Mouse (Mus musculus) intestine, embryonic 16.5 days (tissue): ENCODE measurements around the gene Lnpep. TPM values are rescaled to one million over a fixed set of nuclear protein-coding genes. Genes with fewer than 3 reads are reported as not detected.
"Not testable (repeated sequence)": the region's sequence is repeated elsewhere in the genome, so short reads cannot be mapped to it uniquely, and the experiment has no call there.

Experiments used
- ATAC-seq: fragments of 200-750 bp; cut with Nextera tagmentation; 2 replicates; pipeline ENCODE4 v1.8.0; 2017; ENCODE audit warnings: moderate TSS enrichment, moderate library complexity
- H3K27ac ChIP-seq: fragments of 300-500 bp; sonication (generic); 2 replicates; pipeline ENCODE4 v1.5.1; 2014; ENCODE audit warnings: mild to moderate bottlenecking, low read length
- H3K27me3 ChIP-seq: fragments of 300-500 bp; sonication (generic); replicated peaks from 2 replicates; pipeline ENCODE4 v1.6.1; 2014; ENCODE audit warnings: low read length, control low read depth, mixed read lengths; ENCODE audit not compliant: control insufficient read depth, insufficient read depth
- H3K36me3 ChIP-seq: fragments of 300-500 bp; sonication (generic); 2 replicates; pipeline ENCODE4 v1.6.1; 2014; ENCODE audit warnings: low read length, control low read depth; ENCODE audit not compliant: control insufficient read depth, insufficient read depth
- H3K4me1 ChIP-seq: fragments of 300-500 bp; sonication (generic); 2 replicates; pipeline ENCODE4 v1.6.1; 2014; ENCODE audit warnings: low read length, control low read depth, mixed read lengths; ENCODE audit not compliant: control insufficient read depth, insufficient read depth
- H3K4me2 ChIP-seq: fragments of 300-500 bp; sonication (generic); 2 replicates; pipeline ENCODE4 v1.6.1; 2014; ENCODE audit warnings: low read depth, low read length, control low read depth
- H3K4me3 ChIP-seq: fragments of 300-500 bp; sonication (generic); 2 replicates; pipeline ENCODE4 v1.5.1; 2014; ENCODE audit warnings: mild to moderate bottlenecking, low read length
- H3K9ac ChIP-seq: fragments of 300-500 bp; sonication (generic); 2 replicates; pipeline ENCODE4 v1.6.1; 2014; ENCODE audit warnings: low read depth, low read length
- H3K9me3 ChIP-seq: fragments of 300-500 bp; sonication (generic); 2 replicates; pipeline ENCODE4 v1.6.1; 2016; ENCODE audit warnings: low read length, control low read depth; ENCODE audit not compliant: control insufficient read depth
- WGBS: fragments of 180-500 bp; shearing (Covaris S2); extraction: QIAGEN DNeasy Blood & Tissue Kit; methylation state at CpG from one replicate; pipeline ENCODE4 v1.1.7; 2014; 5-methylcytosine and 5-hydroxymethylcytosine counted together
- polyA plus RNA-seq: library from polyadenylated mRNA; unstranded; fragments of >200 nt; fragmentation: Nextera tagmentation; extraction: Ambion mirVana; gene quantifications from 2 replicates; pipeline ENCODE4 v1.2.1, GENCODE M21; 2015

Gene Lnpep
- polyA plus RNA-seq, 1 experiment from 2014 or later, result 6.2 TPM

GRCm38 (mm10) chr17:17628237-17628879 is 3.5 kb upstream of the Lnpep start:
- not testable (repeated sequence) for H3K27me3 ChIP-seq, H3K27ac ChIP-seq, H3K4me3 ChIP-seq, H3K9me3 ChIP-seq, ATAC-seq, H3K4me1 ChIP-seq, H3K36me3 ChIP-seq, H3K4me2 ChIP-seq, H3K9ac ChIP-seq
- WGBS, result 92% methylated on average over 7 of the region's 7 CpGs

DNA sequence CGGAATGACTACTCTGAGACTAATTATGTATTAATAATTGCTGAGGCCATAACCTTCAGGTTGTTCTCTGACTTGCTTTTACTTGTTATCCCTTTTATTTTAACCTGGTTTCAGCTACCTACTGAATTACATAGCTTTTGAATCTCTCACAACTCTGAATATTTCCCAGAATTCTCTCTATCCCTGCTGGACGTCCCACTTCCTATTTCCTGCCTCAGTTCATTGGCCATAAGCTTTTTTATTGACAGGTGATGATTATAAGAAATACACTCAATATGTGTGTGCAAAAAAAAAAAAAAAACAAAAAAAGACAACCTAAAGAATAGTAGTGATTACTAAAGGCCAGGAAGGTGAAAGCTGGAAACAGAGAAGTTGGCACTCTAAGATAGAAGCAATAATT is 2.7 kb upstream of the Lnpep start:
- H3K4me2 ChIP-seq, result no peak overlapping the region

DNA sequence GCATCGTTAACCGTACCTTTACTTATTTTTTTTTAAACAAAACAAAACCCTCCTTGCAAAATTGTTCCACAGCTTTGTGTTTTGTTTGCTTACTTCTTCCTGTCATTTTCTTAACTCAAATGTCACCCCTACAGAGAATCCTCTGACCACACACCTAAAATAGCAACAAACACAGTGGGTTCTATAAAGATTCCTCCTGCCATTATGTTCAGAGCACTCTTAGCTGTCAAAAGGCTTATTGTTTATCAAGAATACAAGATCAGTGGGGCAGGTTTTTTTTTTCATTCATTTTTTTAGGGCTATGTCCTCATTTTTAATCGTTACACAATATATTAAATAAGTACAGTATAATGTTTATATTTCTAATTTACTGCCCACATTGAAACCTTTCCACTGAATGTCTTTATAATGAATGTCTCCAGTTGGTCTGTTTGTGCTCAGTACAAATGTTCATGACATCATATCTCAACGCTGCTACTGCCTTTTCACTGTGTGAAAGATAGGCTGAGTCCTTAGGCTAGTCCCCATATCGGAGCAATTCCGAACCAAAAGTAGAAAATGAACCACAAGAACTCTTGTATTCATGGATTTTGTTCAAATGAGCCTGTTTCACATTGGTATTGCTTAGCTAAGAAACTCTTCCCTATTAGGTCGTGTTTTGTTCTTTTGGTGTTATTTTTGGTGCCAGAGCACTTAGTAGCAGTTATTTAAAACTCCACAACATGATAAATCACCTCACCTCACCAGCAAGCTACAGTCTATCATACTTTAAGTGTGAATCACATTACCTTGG is 1.2 kb upstream of the Lnpep start:
- no peaks in the 10 kb centered on the region for H3K36me3 ChIP-seq
- H3K4me2 ChIP-seq, result peak overlapping the region; percentile 82
- 38% methylated on average over 7 of the region's 7 CpGs for WGBS
- H3K4me1 ChIP-seq, result peaks cover 7% of the 10 kb centered on the region; the same call in 1 of the 2 replicates
- H3K27me3 ChIP-seq, result no peaks in the 10 kb centered on the region
- no peak for ATAC-seq
- H3K9me3 ChIP-seq, result no peaks in the 10 kb centered on the region
- H3K9ac ChIP-seq, result peak overlapping the region; percentile 80
- H3K27ac ChIP-seq, result peak overlapping the region; percentile 99
- peak overlapping the region; percentile 67 for H3K4me3 ChIP-seq

More for the DNA sequence above, 2.7 kb upstream of the Lnpep start:
- Histone ChIP-seq H3K4me1 (peaks cover 7% of the 10 kb centered on the region; the same call in 1 of the 2 replicates), H3K4me3 (no peak overlapping the region), H3K27ac (no peak overlapping the region), H3K27me3 (no peaks in the 10 kb centered on the region), H3K36me3 (no peaks in the 10 kb centered on the region), H3K9me3 (no peaks in the 10 kb centered on the region), H3K9ac (no peak overlapping the region)
- ATAC-seq, result no peak
- WGBS, result 93% methylated on average over 2 of the region's 2 CpGs

GRCm38 (mm10) chr17:17624421-17624956 is 361 bp downstream of the Lnpep start:
- no peaks in the 10 kb centered on the region for H3K9me3 ChIP-seq
- peak overlapping the region; percentile 80 for H3K9ac ChIP-seq
- H3K4me2 ChIP-seq, result peak overlapping the region; percentile 82
- peak overlapping the region; percentile 99 for H3K27ac ChIP-seq
- H3K27me3 ChIP-seq, result no peaks in the 10 kb centered on the region
- ATAC-seq, result peak; percentile 98
- H3K4me3 ChIP-seq, result peak overlapping the region; percentile 67
- no peaks in the 10 kb centered on the region for H3K36me3 ChIP-seq
- peaks cover 7% of the 10 kb centered on the region; the same call in 1 of the 2 replicates for H3K4me1 ChIP-seq
- 0% methylated on average over 48 of the region's 51 CpGs for WGBS

GRCm38 (mm10) chr17:17623890-17624420 is 895 bp downstream of the Lnpep start:
- H3K4me1 ChIP-seq, result peaks cover 7% of the 10 kb centered on the region; the same call in 1 of the 2 replicates
- 0% methylated on average over 41 of the region's 42 CpGs for WGBS
- H3K4me2 ChIP-seq, result peak overlapping the region; percentile 82
- no peaks in the 10 kb centered on the region for H3K27me3 ChIP-seq
- H3K4me3 ChIP-seq, result peak overlapping the region; percentile 67
- peak overlapping the region; percentile 99 for H3K27ac ChIP-seq
- H3K9ac ChIP-seq, result peak overlapping the region; percentile 80
- H3K9me3 ChIP-seq, result no peaks in the 10 kb centered on the region
- H3K36me3 ChIP-seq, result no peaks in the 10 kb centered on the region
- ATAC-seq, result peak; percentile 29

DNA sequence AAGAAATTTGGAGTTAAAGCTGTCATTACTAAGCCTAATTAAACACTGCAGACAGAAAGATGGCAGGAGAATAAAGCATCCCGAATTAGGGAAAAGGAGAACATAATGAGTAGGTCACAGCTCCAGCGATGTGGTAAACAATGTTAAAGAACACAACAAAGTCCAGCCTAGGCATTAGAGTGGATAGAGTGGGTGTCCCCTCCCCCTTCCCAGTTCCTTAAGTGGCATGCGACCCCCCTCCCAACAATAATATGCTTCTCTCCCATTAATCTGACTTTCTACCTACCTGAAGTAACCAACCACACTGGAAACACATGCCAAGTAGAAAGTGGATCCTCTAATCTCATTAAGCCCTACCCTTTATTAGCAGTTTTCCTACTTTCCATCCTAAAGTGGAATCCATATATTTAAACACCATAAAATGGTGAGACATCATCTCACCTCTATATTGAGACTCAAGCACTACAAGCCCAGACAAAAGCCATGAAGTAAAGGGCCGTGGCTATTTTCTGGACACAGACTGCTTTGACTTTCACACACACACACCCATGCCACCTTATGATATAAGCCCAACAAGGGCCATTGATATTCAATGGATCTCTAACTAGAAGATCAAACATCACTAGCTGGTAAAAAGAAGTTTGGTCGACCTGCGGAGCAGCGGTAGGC is 1.5 kb downstream of the Lnpep start:
- Histone ChIP-seq H3K4me2 (peak overlapping the region; percentile 82), H3K4me3 (peak overlapping the region; percentile 67), H3K27me3 (no peaks in the 10 kb centered on the region), H3K36me3 (no peaks in the 10 kb centered on the region), H3K4me1 (peaks cover 7% of the 10 kb centered on the region; the same call in 1 of the 2 replicates), H3K27ac (peak overlapping the region; percentile 99), H3K9ac (peak overlapping the region; percentile 80), H3K9me3 (no peaks in the 10 kb centered on the region)
- ATAC-seq, result no peak
- 10% methylated on average over 7 of the region's 7 CpGs for WGBS

GRCm38 (mm10) chr17:17622576-17622975 is 2.3 kb downstream of the Lnpep start:
- WGBS, result 98% methylated on average over 1 of the region's 1 CpGs
- Histone ChIP-seq H3K9me3 (no peaks in the 10 kb centered on the region), H3K36me3 (no peaks in the 10 kb centered on the region), H3K4me3 (no peak overlapping the region), H3K27ac (no peak overlapping the region), H3K4me1 (peaks cover 9% of the 10 kb centered on the region; the same call in 1 of the 2 replicates), H3K4me2 (no peak overlapping the region), H3K27me3 (no peaks in the 10 kb centered on the region), H3K9ac (no peak overlapping the region)
- ATAC-seq, result no peak

DNA sequence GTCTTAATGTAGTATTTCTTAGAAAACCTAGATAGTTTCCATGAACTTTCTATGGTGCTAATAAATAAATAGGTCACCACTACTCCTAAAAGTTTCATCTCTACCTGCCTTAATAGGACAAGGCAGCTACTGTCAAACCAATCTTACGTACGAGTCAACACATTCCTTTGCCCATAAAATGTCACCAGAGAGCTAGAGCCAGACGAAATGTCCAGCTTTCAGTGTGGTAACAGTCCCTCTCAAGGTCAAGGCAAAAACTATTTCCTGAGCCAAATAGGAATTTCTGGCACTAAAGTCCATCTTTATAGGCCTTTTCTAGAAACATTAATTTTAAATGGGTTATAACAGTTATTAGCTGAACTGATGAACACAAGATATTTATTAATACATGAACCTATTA is 3.3 kb downstream of the Lnpep start:
- Histone ChIP-seq H3K27me3 (no peaks in the 10 kb centered on the region), H3K4me3 (no peak overlapping the region), H3K9ac (no peak overlapping the region), H3K4me1 (peaks cover 9% of the 10 kb centered on the region; the same call in 1 of the 2 replicates), H3K27ac (no peak overlapping the region), H3K4me2 (no peak overlapping the region), H3K9me3 (no peaks in the 10 kb centered on the region), H3K36me3 (no peaks in the 10 kb centered on the region)
- no peak for ATAC-seq
- 68% methylated on average over 3 of the region's 3 CpGs for WGBS

GRCm38 (mm10) chr17:17618463-17618862 is 6.4 kb downstream of the Lnpep start:
- Histone ChIP-seq H3K4me2 (no peak overlapping the region), H3K36me3 (no peaks in the 10 kb centered on the region), H3K4me3 (no peak overlapping the region), H3K27ac (no peak overlapping the region), H3K9me3 (no peaks in the 10 kb centered on the region), H3K27me3 (no peaks in the 10 kb centered on the region), H3K4me1 (0 out of 2 replicates have a peak, but pooled peaks cover 6% of the 10 kb centered on the region), H3K9ac (no peak overlapping the region)
- 72% methylated on average over 1 of the region's 1 CpGs for WGBS
- no peak for ATAC-seq
